Mouse (Mus musculus): Measurements from ENCODE around the gene Miga2.

Gene Miga2

DNA sequence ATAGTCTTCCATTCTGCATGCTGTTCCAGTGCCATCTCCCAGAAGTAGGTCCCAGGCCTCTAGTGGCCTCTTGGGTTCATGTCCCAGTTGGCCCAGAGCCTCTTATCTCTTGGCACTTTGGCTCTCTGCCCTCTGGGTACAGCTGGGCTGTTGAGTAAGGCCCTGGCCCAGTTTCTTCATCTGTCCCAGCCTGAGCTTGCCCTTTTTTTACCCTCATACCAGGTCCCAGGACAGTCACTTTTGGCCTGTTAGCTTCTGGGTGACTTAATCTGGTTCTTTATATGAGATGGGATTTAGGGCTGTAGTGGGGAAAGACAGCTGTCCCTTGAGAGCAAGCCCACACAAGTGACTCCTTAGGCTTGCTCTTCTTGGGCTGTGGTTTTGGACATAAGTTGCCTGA is 65.1 kb downstream of the Miga2 start:
- no peak for DNase-seq

Measured in spleen, adult 18-20 months (tissue).